In genomic region chr10:80342305-80342748, GRCm38 (mm10) we compare ENCODE assay signal across 7 mouse cellular contexts. TPM values are rescaled to one million over a fixed set of nuclear protein-coding genes. Genes with fewer than 3 reads are reported as not detected.
DNase-seq lines count a peak whose midpoint lies in the region; ATAC-seq and TF ChIP-seq lines count a peak whose summit lies in the region.

No protein-coding gene starts in this region.

- peaks cover 30% of the 10 kb centered on the region for H3K4me1 ChIP-seq in lung, embryonic 16.5 days (replicated peaks; ENCODE audit: control insufficient read depth, insufficient read depth, low read length)
- H3K4me1 ChIP-seq in forebrain, embryonic 16.5 days (replicated peaks; ENCODE audit: control insufficient read depth, insufficient read depth, low read length) = peaks cover 21% of the 10 kb centered on the region
- peaks cover 16% of the 10 kb centered on the region for H3K4me1 ChIP-seq in limb, embryonic 14.5 days (ENCODE audit: control insufficient read depth, insufficient read depth, low read length)
- H3K4me1 ChIP-seq in stomach, embryonic 14.5 days (ENCODE audit: control insufficient read depth, insufficient read depth, low read length) = peaks cover 17% of the 10 kb centered on the region

- 2% methylated on average over 26 of the region's 26 CpGs for WGBS in lung, embryonic 16.5 days
- WGBS in forebrain, embryonic 16.5 days = 1% methylated on average over 26 of the region's 26 CpGs
- WGBS in limb, embryonic 14.5 days = under 1% methylated on average over 26 of the region's 26 CpGs
- 3% methylated on average over 26 of the region's 26 CpGs for WGBS in stomach, embryonic 14.5 days

- no peaks in the 10 kb centered on the region for H3K9me3 ChIP-seq in lung, embryonic 16.5 days (ENCODE audit: control insufficient read depth, low read length)
- H3K9me3 ChIP-seq in forebrain, embryonic 16.5 days (ENCODE audit: control insufficient read depth, low read length) = no peaks in the 10 kb centered on the region
- H3K9me3 ChIP-seq in limb, embryonic 14.5 days (ENCODE audit: control insufficient read depth, low read length) = no peaks in the 10 kb centered on the region
- no peaks in the 10 kb centered on the region for H3K9me3 ChIP-seq in stomach, embryonic 14.5 days (ENCODE audit: control insufficient read depth, low read depth, low read length)

- no peak for TF ChIP-seq POLR2A in limb, embryonic 14.5 days (IDR thresholded peaks at IDR 0.05; ENCODE audit: borderline replicate concordance, extremely low read depth, insufficient read depth, insufficient read length)

- H3K4me2 ChIP-seq in lung, embryonic 16.5 days (ENCODE audit: low read depth, low read length) = peak overlapping the region; percentile 55
- H3K4me2 ChIP-seq in forebrain, embryonic 16.5 days (ENCODE audit: low read length) = peak overlapping the region; percentile 57
- H3K4me2 ChIP-seq in limb, embryonic 14.5 days (replicated peaks; ENCODE audit: low read depth, low read length, severe bottlenecking) = peak overlapping the region; percentile 49
- H3K4me2 ChIP-seq in stomach, embryonic 14.5 days (replicated peaks; ENCODE audit: low read depth, low read length) = peak overlapping the region; percentile 51

- ATAC-seq in lung, embryonic 16.5 days (ENCODE audit: low read depth) = no peak
- peak; percentile 13 for ATAC-seq in forebrain, embryonic 16.5 days
- no peak for ATAC-seq in limb, embryonic 14.5 days (ENCODE audit: low FRiP score, low read depth)
- 0 out of 2 replicates have a peak, but pooled peaks have one; percentile 1 for ATAC-seq in stomach, embryonic 14.5 days (ENCODE audit: insufficient number of reproducible peaks, insufficient read depth, low FRiP score, low read depth)

- no peak for DNase-seq in lung, postnatal 36 days
- DNase-seq in limb, embryonic 14.5 days (ENCODE audit: low spot score) = no peak
- no peak for DNase-seq in kidney, postnatal 25 days
- DNase-seq in gastrocnemius, adult 18-20 months (ENCODE audit: low spot score) = no peak

- H3K27ac ChIP-seq in lung, embryonic 16.5 days (ENCODE audit: low read length) = no peak overlapping the region
- H3K27ac ChIP-seq in forebrain, embryonic 16.5 days (ENCODE audit: low read length) = no peak overlapping the region
- no peak overlapping the region for H3K27ac ChIP-seq in limb, embryonic 14.5 days (replicated peaks; ENCODE audit: low read depth, low read length)
- no peak overlapping the region for H3K27ac ChIP-seq in stomach, embryonic 14.5 days (ENCODE audit: low read length)

- peaks cover 54% of the 10 kb centered on the region for H3K27me3 ChIP-seq in lung, embryonic 16.5 days (ENCODE audit: control insufficient read depth, insufficient read depth, low read depth, low read length)
- H3K27me3 ChIP-seq in forebrain, embryonic 16.5 days (replicated peaks; ENCODE audit: control insufficient read depth, insufficient read depth, low read length) = peaks cover 66% of the 10 kb centered on the region
- peaks cover 71% of the 10 kb centered on the region for H3K27me3 ChIP-seq in limb, embryonic 14.5 days (ENCODE audit: control insufficient read depth, insufficient read depth, low read length)
- peaks cover 50% of the 10 kb centered on the region for H3K27me3 ChIP-seq in stomach, embryonic 14.5 days (ENCODE audit: control insufficient read depth, insufficient read depth, low read length)

- no peak overlapping the region for H3K9ac ChIP-seq in lung, embryonic 16.5 days (ENCODE audit: low read length)
- peak overlapping the region; percentile 12 for H3K9ac ChIP-seq in forebrain, embryonic 16.5 days (replicated peaks; ENCODE audit: low read depth, low read length)
- peak overlapping the region; percentile 36; the same call in 1 of the 2 replicates for H3K9ac ChIP-seq in limb, embryonic 14.5 days (ENCODE audit: low read depth, low read length, severe bottlenecking)
- no peak overlapping the region for H3K9ac ChIP-seq in stomach, embryonic 14.5 days (replicated peaks; ENCODE audit: low read depth, low read length)

- H3K36me3 ChIP-seq in lung, embryonic 16.5 days (ENCODE audit: control insufficient read depth, insufficient read depth, low read length) = no peaks in the 10 kb centered on the region
- no peaks in the 10 kb centered on the region for H3K36me3 ChIP-seq in forebrain, embryonic 16.5 days (ENCODE audit: control insufficient read depth, insufficient read depth)
- no peaks in the 10 kb centered on the region for H3K36me3 ChIP-seq in limb, embryonic 14.5 days (ENCODE audit: control insufficient read depth, insufficient read depth, low read length)
- H3K36me3 ChIP-seq in stomach, embryonic 14.5 days (ENCODE audit: control insufficient read depth, insufficient read depth, low read length) = no peaks in the 10 kb centered on the region

- H3K4me3 ChIP-seq in lung, embryonic 16.5 days (ENCODE audit: low read length) = peak overlapping the region; percentile 40
- peak overlapping the region; percentile 40 for H3K4me3 ChIP-seq in forebrain, embryonic 16.5 days (replicated peaks; ENCODE audit: low read length)
- peak overlapping the region; percentile 34 for H3K4me3 ChIP-seq in limb, embryonic 14.5 days (replicated peaks; ENCODE audit: low read length)
- peak overlapping the region; percentile 28; the same call in 1 of the 2 replicates for H3K4me3 ChIP-seq in stomach, embryonic 14.5 days (ENCODE audit: low read depth, low read length)

RNA-seq across cellular contexts. Expression of gene Adamtsl5, which starts 5.9 kb away (rescaled TPM):
- 4.1 and 8.3 TPM in 2 replicates for polyA plus RNA-seq in lung, embryonic 16.5 days (2015; fragmentation: Nextera tagmentation; extraction: Ambion mirVana)
- polyA plus RNA-seq in forebrain, embryonic 16.5 days (2015; fragmentation: Nextera tagmentation; extraction: Ambion mirVana) = 0.51 and 0.66 TPM in 2 replicates
- polyA plus RNA-seq in limb, embryonic 14.5 days (2012; rRNA removed) = 16.5 and 21.9 TPM in 2 replicates
- 6.5 and 6.7 TPM in 2 replicates for polyA plus RNA-seq in limb, embryonic 14.5 days (2014; fragmentation: Nextera tagmentation; extraction: Ambion mirVana)
- polyA plus RNA-seq in stomach, embryonic 14.5 days (2014; fragmentation: Nextera tagmentation; extraction: Ambion mirVana) = 13.6 and 13.8 TPM in 2 replicates
- total RNA-seq in gastrocnemius, adult 18-20 months (2021) = 10 to 100 TPM; 32.5 to 37.0 TPM

RNA-seq across cellular contexts. Expression of gene Reep6, which starts 12.6 kb away (rescaled TPM):
- polyA plus RNA-seq in lung, embryonic 16.5 days (2015; fragmentation: Nextera tagmentation; extraction: Ambion mirVana) = 15.6 and 17.0 TPM in 2 replicates
- 2.2 and 3.2 TPM in 2 replicates for polyA plus RNA-seq in forebrain, embryonic 16.5 days (2015; fragmentation: Nextera tagmentation; extraction: Ambion mirVana)
- 3.9 TPM in 2 replicates for polyA plus RNA-seq in limb, embryonic 14.5 days (2012; rRNA removed)
- polyA plus RNA-seq in limb, embryonic 14.5 days (2014; fragmentation: Nextera tagmentation; extraction: Ambion mirVana) = 9.9 and 10.5 TPM in 2 replicates
- polyA plus RNA-seq in stomach, embryonic 14.5 days (2014; fragmentation: Nextera tagmentation; extraction: Ambion mirVana) = 18.0 and 18.5 TPM in 2 replicates
- total RNA-seq in gastrocnemius, adult 18-20 months (2021) = 1 to 10 TPM; 3.4 to 4.1 TPM

RNA-seq across cellular contexts. Expression of gene Pcsk4, which starts 13.0 kb away (rescaled TPM):
- polyA plus RNA-seq in lung, embryonic 16.5 days (2015; fragmentation: Nextera tagmentation; extraction: Ambion mirVana) = 4.2 and 4.3 TPM in 2 replicates
- polyA plus RNA-seq in forebrain, embryonic 16.5 days (2015; fragmentation: Nextera tagmentation; extraction: Ambion mirVana) = 3.1 and 3.9 TPM in 2 replicates
- 7.8 and 10.7 TPM in 2 replicates for polyA plus RNA-seq in limb, embryonic 14.5 days (2012; rRNA removed)
- polyA plus RNA-seq in limb, embryonic 14.5 days (2014; fragmentation: Nextera tagmentation; extraction: Ambion mirVana) = 4.2 and 5.9 TPM in 2 replicates
- 4.5 and 5.6 TPM in 2 replicates for polyA plus RNA-seq in stomach, embryonic 14.5 days (2014; fragmentation: Nextera tagmentation; extraction: Ambion mirVana)
- total RNA-seq in gastrocnemius, adult 18-20 months (2021) = under 1 TPM; 0.78 to 0.97 TPM

RNA-seq across cellular contexts. Expression of gene Plk5, which starts 13.9 kb away (rescaled TPM):
- 0.48 and 0.52 TPM in 2 replicates for polyA plus RNA-seq in lung, embryonic 16.5 days (2015; fragmentation: Nextera tagmentation; extraction: Ambion mirVana)
- 2.2 and 4.5 TPM in 2 replicates for polyA plus RNA-seq in forebrain, embryonic 16.5 days (2015; fragmentation: Nextera tagmentation; extraction: Ambion mirVana)
- polyA plus RNA-seq in limb, embryonic 14.5 days (2012; rRNA removed) = 1.8 and 1.9 TPM in 2 replicates
- polyA plus RNA-seq in limb, embryonic 14.5 days (2014; fragmentation: Nextera tagmentation; extraction: Ambion mirVana) = 0.48 and 0.88 TPM in 2 replicates
- 0.30 and 0.62 TPM in 2 replicates for polyA plus RNA-seq in stomach, embryonic 14.5 days (2014; fragmentation: Nextera tagmentation; extraction: Ambion mirVana)
- under 1 TPM; 0.09 to 0.11 TPM for total RNA-seq in gastrocnemius, adult 18-20 months (2021)

RNA-seq across cellular contexts. Expression of gene 2310011J03Rik, which starts 22.0 kb away (rescaled TPM):
- 49.2 and 51.8 TPM in 2 replicates for polyA plus RNA-seq in lung, embryonic 16.5 days (2015; fragmentation: Nextera tagmentation; extraction: Ambion mirVana)
- 32.5 and 34.2 TPM in 2 replicates for polyA plus RNA-seq in forebrain, embryonic 16.5 days (2015; fragmentation: Nextera tagmentation; extraction: Ambion mirVana)
- polyA plus RNA-seq in limb, embryonic 14.5 days (2012; rRNA removed) = 45.1 and 46.7 TPM in 2 replicates
- 45.1 and 46.1 TPM in 2 replicates for polyA plus RNA-seq in limb, embryonic 14.5 days (2014; fragmentation: Nextera tagmentation; extraction: Ambion mirVana)
- polyA plus RNA-seq in stomach, embryonic 14.5 days (2014; fragmentation: Nextera tagmentation; extraction: Ambion mirVana) = 39.6 and 43.0 TPM in 2 replicates
- total RNA-seq in gastrocnemius, adult 18-20 months (2021) = 1 to 10 TPM; 6.8 to 7.1 TPM

Comparison
In these comparisons a context has a peak if more than half of its experiments do, and no peak if none do; other contexts are left out.
1. ATAC-seq: peak in forebrain, embryonic 16.5 days (single experiment) and stomach, embryonic 14.5 days (single experiment); none in lung, embryonic 16.5 days (single experiment) and limb, embryonic 14.5 days (single experiment).
2. H3K9ac ChIP-seq: peak in forebrain, embryonic 16.5 days (single experiment) and limb, embryonic 14.5 days (single experiment); none in lung, embryonic 16.5 days (single experiment) and stomach, embryonic 14.5 days (single experiment).
3. Peak in every context shown above with its lines, with median percentiles within 50 percentile points of each other: H3K4me2 ChIP-seq and H3K4me3 ChIP-seq.